Mouse (Mus musculus) thymus, postnatal 10 days (tissue): Measurements from ENCODE around the gene Adh6b.
"Not testable (repeated sequence)": the region's sequence is repeated elsewhere in the genome, so short reads cannot be mapped to it uniquely, and the experiment has no call there.

Experiments used
- DNase-seq, 2 experiments: peaks; one replicate each; pipeline ENCODE4 v3.0.0; 2021; ENCODE audit warnings: low spot score in 2 of 2

Adh6b gene

DNA sequence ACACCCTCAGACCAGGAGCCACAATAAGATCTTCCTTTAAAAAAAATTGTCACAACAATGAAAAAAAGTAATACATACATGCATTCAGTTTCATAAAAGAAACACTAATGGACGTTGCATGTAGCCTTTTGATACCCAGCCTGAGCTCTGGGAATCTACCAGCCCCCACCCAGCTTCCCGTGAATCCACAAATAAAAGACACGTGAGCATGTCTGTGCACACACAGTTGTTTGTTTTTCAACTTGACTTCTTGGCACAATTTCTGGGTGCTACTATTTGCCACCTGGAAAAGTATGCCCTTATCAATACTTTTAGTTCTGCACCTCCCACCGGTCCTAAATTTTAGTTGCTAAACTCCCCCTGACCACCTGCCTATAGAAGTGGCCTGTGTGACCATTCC is 19.1 kb downstream of the Adh6b start:
- no peak for DNase-seq

DNA sequence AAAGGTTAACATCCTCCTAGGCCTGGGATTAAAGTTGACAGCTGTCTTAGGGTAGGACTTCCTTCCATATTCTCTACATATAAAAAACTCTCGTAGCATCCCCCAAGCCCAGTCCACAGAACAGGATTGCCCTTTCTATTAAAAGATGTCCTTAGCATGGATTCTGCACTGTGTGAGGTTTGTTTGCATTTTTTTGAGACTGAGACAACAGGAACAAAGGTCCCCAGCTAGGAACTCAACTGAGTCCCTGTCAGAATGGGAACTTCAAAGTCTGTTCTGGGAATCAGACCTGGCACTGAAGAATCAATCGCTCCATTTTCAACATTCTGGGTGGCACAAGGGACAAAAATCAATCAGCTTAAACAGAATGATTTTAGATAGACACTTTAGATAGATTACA is 21.3 kb downstream of the Adh6b start:
- no peak for DNase-seq

DNA sequence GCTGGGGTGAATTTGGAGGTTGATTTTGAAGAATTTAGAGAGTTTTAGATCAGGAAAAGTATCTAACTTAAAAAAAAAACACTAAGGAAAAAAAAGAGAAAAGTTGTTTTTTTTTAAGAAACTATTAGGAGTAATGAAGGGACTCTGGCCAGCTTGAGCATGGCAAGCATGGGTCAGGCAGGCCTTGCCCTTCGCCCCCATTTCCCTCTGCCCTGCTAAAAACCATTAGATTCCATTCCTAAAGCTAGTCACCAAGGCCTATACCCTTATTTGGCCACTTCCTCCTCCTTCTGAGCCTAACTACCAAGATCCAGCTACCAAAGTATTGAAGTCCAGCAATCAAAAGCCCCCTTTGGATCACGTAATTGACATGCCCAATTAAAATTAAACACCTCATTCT is 24.6 kb downstream of the Adh6b start:
- no peak for DNase-seq

DNA sequence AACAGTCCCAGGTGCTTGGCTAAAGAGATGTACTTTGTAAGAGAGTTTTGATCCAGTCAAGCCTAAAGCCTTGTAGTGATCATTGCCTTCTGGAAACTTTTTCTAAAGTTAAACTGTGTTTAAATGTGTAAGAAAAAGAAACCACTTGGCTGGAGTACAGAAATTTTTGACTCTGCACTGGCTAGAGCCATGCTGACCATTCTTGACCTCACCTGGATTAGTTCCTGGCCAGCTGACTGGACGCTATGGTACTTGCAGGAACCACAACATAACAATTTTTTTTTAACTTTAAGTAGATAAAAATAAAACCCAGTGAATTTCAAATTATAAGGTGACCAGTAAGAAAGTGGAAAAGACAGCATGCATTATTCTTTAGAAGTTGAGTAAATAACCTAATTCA is 28.0 kb downstream of the Adh6b start:
- DNase-seq, result no peak

DNA sequence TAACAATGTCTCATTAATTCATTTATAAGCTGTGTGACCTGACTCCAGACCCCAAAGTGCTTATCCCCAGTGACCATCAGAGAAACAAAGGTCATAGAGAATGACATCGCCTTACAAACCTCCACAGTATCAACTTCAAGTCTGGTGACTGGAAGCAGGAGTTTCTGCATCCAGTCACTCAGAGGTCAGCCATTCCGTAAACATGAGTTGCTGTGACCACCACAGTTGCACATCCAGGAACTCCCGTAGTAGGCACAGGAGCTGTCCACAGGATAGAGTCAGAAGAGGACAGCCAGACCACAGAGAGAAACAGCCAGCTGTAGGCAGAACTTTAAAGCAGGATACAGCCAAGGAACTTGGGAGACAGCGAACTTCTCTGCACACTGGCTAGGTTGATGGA is 28.7 kb downstream of the Adh6b start:
- not testable (repeated sequence) for DNase-seq

DNA sequence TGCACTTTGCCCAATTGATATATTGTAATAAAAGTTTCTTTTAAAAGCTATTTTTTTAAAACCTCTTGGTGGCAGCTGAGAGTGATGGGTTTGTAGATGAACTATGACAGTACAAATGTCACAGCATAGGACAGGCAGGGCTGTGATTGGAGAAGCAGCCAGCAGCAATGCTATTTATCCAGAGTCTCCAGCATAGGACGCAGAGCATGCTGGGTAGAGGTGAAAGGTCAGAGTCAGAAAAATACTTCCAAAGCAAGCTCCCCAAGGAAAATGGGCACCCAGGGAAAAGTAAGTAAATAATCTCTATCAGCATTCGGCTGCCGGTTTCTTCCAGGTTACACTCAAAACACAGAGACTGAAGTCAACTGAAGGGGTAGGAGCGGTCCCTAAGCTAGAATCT is 32.3 kb downstream of the Adh6b start:
- DNase-seq, result no peak

DNA sequence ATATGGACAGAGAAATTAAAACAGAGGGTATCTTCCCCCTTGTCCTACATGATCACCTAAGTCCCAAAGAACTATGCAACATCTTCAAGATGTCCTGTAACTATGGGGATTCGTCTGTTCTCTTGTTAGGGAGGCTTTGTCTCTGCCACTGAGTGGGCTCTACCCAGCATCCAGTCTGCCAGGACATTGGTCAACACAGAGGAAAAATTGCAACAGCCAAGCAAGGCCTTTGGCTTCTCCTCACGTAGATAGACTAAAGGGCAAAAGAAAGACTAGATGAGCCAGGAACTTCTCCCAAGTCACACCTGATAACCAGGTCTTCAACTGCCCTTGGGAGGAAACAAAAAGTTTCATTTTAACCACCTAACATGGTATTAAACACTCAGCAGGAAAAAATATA is 33.6 kb downstream of the Adh6b start:
- DNase-seq, result no peak

DNA sequence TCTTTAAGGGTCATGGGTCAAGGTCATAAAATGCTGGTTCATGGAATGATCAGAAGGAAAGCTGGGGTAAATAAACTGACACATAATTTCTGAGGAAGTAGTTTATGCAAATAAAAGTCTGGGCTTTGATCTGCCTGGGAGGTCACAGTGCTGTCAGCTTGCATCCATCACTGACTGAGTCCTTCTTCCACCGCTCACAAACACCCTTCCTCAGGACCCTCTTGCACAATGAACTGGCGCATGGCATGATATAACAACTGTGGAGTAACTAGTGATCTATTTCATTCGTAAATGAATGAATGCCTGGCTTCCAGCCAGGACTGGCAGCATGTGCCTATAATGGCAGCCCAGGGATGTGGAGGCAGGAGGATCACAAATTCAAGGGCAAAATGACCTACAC is 39.6 kb downstream of the Adh6b start:
- no peak for DNase-seq

DNA sequence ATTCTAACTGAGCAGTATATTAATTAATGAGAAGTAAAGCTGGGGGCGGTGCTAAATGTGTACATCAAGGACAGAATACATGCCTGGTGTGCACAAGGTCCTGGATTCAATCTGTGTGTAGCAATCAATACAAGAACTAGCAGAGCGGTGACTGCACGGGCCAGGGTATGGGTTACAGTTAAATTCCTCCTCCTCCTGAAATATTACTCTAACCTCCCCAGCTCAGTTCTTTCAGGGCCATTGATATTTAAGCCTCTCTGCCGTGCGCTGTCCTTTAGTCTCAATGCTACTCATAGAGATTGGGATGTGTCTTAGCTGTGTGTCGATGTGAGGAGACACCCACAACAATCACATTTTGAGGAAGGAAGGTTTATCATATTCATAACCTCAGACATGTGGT is 45.6 kb downstream of the Adh6b start:
- DNase-seq, result no peak

DNA sequence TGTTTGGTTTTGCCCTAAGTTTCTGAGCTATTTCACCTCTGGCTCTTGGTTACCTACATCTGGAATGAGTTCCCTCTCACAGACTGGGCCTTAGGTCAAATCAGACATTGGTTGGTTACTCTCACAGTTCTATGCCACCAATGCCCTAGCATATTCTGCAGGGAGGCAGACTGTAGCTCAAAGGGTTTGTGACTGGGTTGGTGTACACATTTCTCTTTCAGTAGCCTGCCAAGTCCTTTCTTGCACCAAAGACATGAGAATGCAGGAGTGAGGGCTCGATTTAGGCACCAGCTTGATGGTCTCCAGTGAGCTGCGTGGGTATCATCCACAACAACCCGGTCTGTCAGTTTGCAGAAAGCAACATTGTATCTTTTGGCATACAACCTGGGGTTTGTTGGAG is 63.3 kb downstream of the Adh6b start:
- no peak for DNase-seq

DNA sequence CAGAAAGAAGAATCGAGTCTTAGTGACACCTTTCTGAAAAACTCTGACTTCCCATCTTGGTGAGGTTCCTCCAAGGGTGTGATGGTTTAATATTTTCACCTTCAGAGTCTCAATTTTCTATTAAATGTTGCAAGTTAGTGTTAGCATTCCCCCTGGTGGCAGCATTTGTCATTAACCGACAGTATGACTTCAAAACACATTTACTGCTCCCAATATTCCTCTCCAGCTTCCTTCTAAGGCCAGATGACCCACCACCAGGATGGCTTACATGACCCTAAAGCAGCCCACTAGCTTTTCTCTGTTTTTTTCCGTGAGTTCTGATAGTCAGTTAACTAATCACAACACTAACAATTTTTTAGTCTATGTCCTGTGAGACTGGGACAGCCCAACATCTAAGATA is 63.8 kb downstream of the Adh6b start:
- peak in 1 of 2 experiments; percentile 7 for DNase-seq

DNA sequence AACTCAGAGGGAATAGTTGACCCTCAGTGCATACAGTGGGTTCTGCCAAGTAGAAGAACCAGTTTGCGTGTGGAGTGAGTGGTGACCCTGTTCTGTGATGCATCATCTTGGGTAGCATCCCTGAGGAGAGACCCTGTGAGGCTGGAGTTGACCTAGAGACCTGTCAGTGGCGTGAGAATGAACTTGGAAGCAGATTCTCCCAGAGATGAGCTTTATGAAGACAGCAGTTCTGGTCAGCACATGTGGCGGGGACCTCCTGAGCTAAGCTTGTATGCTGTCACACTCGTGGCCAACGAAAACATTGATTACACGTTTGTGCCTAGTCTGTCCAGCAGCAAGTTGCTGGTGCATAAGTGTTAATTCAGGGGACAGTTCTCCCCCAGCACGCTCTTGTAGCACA is 64.3 kb downstream of the Adh6b start:
- no peak for DNase-seq

DNA sequence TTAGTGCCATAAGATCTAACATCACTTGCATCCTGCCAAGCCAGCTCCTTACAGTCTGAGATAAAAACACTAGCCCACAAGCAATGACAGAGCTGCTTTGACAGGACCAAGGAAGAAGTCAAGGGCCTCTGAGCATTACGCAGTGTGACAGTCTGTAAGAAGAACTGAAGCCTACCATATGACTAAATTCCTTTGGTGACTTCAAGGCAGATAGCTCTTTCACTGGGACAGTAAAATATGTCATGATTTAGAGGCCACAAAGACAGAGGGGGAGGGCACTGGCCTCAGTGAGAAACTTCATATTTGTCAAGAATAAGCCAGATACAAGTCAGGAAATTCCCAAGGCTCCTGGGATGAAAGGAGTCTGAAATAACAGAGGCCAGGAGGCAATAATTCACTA is 66.3 kb downstream of the Adh6b start:
- DNase-seq, result no peak
